Mouse (Mus musculus) bone marrow macrophage, adult 2 months (primary cell): ENCODE results near the gene Cyp2b19.

Experiments used
- CTCF ChIP-seq: IDR thresholded peaks from 2 replicates; pipeline ENCODE4 v1.5.1; 2012; ENCODE audit warnings: low read depth, mild to moderate bottlenecking, low read length, moderate library complexity
- POLR2A ChIP-seq: IDR thresholded peaks from 2 replicates; pipeline ENCODE4 v1.6.1; 2012; ENCODE audit warnings: mild to moderate bottlenecking, low read depth, low read length, borderline replicate concordance

DNA sequence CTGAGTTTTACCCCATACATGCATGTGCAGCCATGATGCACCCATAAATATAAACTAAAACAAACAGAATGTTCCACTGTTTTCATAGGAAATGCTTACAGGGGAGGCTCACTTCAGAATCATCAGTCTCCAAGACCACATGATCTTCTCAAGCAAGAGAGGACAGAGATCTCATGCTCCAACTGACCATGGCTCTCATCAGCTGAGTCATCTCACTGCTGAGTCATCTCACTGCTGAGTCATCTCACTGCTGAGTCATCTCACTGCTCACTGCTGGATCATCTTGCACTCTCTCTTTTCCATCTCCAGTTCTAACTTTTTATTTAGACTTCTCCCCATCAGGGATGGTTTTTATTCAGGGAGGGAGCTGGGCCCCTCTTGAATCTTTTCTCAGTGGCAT lies 43.2 kb downstream of the Cyp2b19 start:
- TF ChIP-seq CTCF (no peak), POLR2A (no peak)
